Mouse (Mus musculus) skeletal muscle tissue, adult 2 months (tissue): ENCODE results near the gene Rgl1.
A peak's percentile ranks its signal among the peaks of the same experiment; 100 is the strongest.

Source experiments
- DNase-seq: peaks from one replicate; pipeline ENCODE4 v3.0.0-alpha.2; 2012; ENCODE audit warnings: low read depth, low spot score

Rgl1 gene

DNA sequence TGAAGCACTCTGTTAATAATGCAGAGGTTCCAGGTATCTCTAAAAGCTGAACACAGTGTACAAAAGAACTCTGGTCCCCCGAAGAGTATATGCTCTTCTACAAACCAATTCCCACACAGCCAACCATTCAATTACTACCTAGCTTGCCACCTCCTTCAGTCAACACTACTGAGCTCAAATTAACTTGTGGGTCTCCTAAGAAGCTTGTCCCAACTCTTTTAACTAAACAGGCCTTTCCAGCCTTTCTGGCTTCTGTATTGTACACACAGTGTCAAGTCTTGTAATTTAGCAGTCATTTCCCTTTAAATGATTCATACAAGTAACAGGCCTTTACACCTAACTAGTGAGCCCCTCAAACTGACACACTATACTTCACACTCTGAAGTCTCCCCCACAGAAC is 48.8 kb downstream of the Rgl1 start:
- DNase-seq: no peak

DNA sequence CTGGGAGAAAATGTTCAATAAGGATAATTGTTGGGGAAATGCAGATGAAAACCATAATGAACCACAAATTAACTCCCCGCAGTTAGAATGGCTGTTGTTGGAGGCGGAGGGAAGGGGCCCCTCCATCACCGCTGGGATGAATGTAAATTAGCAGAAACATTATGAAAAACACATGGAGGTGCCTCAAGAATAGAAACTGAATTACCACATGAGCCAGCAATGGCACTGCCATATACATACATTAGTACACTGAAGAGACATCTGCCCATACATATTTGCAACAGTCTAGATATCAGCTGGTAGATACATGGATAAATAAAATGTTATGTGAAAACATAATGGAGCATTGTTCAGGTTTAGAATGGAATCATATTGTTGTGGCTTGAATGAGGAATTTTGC is 51.7 kb downstream of the Rgl1 start:
- DNase-seq: no peak

DNA sequence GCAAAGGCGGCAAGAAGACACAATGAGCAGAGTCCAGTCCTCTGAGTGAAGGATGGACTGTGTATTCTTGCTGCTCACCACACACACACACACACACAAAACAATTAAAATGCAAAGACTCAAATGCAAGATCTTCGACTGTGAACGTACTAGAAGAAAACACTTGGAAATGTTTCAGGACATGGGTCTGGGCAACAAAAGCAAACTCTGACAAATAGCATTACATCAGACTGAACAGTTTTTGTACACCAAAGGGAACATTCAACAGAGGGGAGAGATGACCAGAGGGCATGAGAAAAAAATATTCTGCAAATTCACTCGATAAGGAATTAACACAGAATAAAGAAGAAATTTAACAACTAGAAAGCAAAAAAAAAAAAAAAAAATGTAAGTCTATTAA is 52.2 kb downstream of the Rgl1 start:
- DNase-seq: no peak

DNA sequence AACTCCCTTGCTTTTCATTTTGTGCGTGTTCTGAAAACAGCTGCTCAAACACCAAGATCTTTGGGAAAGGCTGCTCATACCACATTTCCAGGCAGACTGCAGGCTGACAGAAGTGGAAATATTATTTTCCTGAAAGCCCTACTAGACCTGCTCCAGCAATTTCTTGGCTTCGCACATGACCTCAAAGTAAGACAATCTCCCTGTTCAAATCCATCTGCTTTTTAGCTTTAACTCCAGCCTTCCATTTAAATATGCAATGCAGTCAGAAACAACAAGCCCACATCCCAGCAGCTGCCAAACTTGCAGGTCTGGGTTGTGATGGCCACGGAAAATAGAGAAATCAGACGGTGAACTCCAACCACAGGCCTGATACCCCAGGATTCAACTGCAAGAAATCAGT is 55.1 kb downstream of the Rgl1 start:
- no peak for DNase-seq

DNA sequence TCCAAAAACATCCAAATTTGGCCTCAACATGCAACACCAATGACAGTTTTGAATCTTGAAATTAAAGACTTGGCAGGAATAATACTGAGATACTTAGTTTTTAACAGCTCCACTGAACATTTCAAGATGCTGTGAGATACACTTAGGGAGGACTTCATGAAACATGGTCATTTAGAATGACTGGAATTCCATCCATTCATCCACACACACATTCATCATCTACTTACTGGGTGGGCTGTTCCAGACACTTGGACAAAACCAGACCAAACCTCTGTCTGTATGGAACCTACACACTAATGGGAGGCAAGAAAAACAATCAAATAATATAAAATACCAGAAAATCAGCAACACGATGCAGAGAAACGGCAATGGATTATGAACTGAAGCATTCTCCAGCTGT is 58.6 kb downstream of the Rgl1 start:
- DNase-seq: no peak

DNA sequence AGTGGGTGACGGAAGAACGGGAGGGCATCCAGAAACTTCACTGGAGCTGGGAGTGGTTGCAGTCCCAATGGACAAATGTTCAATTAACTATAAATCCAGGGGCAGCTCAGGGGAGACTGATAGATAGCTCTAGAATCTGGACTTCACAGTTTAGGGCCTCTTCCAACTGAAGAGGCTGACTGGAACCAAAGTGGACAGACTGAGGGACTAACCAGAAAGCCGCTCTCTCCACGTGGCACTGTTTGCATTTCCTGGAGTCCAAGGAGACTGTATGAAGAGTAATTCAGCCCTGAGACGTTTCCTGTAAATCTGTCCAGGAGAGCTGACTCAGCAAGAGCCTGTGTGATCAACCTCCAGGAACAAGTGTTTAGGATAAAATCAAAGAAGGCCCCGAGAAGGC is 62.2 kb downstream of the Rgl1 start:
- DNase-seq: no peak

DNA sequence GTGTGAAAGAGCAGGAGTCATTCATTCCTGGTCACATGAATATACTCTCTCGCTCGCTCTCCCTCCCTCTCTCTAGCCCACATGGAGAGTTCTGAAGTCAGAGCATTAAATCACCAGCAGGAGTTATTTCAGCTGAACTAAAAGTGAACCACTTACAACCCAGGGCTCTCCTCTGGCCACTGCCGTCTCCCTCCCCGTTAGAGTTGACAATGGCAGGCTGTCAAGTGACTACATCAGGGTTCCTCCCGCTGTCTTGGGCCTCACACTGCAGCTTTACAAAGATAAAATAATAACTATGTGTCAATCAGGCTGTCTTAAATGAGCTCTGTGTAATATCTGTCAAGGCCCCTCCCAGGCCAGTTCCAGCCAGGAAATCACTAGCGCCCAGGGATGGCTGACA is 63.2 kb downstream of the Rgl1 start:
- DNase-seq: peak; percentile 57

DNA sequence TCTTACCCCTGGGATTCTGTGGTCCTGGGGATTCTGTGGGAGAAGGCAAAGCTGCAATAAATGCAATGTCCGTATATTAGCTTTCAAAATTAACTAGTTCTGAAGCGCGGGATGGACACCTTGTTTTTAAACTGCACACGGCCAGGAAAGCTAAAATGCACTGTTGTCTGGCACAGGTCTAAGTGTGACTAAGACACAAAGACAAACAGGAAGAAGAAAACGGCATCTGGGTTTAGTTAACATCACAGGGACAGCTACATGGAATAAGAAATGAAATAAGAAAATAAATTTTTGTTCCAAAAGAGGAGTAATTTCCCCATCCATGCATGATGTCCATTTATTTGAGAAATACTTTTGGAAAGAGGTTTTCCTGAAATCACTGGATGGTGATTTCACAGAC is 65.1 kb downstream of the Rgl1 start:
- DNase-seq: no peak

DNA sequence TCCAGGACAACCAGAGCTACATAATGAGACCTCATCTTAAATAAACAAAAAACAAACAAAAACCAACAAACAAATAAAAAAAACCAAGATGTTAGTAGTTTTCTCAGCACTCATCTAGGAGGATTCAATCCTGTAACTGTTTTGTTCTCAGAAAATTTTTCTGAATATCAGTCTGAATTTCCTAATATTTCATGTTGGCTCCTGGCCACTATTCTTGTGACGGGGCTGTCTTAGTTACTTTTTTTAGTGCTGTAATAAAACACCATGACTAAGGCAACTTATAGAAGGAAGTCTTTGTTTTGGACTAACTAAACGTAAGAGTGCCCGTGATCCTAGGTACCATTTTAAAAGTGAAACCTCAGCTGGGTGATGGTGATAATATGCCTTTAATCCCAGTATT is 68.8 kb downstream of the Rgl1 start:
- DNase-seq: no peak

DNA sequence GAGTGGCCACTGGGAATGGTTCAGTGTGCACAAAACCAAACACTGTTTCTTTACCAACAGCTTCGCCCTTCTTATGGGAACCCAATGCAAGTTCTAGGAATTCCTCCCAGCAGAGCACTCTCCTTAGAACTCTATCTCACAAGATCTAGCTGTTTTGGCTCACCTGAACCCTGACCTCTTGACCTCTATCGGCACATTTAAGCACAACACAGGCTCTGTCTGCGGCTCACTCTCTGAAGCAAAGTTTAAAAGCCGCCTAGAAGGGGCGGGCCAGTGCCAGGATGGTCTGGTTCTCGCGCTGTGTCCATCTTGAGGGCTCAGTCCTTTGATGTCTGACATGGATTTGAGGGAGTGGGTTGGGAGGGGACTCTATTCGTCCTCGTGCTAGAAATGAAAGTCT is 70.7 kb downstream of the Rgl1 start:
- DNase-seq: no peak

DNA sequence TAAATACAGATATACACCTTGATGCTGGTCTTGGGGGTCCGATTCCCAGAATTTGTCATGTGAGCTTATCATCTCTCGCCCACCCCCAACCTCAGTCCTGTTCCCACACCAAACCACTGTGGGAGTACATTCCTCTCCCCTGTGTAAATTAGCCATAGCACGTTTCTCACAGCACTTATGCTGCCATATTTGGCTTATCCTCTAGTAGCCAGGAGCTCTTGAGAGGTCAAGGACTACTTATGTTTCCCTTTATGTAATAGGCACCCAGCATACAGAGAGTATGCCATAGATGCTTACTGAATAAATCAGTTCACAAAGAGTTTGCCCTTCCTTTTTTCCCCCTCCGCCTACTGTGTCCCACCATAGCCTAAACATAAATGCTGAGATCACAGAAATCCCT is 76.2 kb downstream of the Rgl1 start:
- DNase-seq: no peak

DNA sequence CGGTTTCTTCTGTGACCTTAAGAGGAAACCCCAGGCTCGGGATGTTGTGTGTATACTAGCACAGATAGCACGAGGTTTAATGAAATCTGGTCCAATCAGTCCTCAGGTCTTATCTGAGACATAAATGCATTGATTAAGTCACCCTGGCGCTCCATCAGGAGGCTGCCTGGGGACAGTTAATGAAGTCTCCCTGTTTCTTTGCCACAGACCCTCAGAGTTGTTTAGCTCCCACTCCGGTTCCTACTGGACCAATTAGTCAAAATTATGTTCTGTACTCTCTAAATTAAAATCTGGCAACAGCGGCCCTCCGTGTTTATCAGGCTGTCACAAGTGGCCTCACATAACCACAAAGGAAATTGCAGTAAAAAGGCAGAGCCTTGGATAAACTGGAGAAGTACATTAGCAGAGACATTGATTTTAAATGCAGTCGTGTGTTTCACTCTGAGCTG is 78.4 kb downstream of the Rgl1 start:
- no peak for DNase-seq

DNA sequence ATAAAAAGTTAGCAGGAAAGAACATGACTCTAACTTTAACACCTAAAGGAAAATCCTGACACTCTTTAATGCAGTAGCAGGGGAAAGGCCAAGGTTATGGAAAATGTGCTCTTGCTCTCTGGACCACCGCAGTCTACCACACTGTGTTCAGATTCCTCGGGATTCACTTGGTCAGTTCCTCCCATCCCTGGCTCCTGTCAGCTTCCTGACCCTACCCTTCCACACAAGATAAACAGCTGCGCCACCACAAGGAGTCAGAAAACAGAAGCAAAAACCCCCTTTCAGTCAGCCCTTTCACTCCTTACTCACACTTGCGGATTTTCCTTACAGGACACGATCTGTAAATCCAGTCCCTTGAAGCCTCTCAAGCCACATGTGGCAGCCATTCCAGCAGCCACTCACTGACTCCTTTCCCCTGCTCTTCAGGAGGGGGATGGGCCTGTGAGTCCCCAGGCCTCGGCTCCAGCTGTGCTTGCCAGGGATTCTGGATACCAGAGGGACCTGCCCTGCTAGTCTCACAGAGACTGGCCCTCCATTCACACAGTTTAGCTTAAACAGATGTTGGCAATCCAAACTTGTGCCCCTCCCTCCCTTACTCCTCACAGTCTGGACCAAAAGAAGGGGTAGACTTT is 78.9 kb downstream of the Rgl1 start:
- no peak for DNase-seq

DNA sequence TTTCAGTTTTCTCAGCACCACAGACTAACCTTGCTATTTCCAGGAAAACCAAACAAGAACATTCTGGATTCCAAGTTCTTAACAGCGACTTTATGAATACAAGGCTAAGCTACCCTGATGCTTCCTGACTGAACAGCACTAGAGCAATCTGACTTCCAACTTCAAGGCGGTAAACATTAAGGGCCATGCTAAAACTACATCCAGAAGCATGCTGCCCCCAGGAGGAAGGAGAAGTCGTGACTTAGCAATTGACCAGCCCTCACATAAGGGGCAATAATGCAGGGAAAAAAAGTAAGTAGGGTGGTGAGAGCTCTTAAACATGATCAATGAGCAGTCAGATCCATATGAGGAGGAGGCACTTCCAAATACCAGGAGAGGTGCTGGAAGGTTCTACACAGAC is 80.6 kb downstream of the Rgl1 start:
- DNase-seq: no peak

DNA sequence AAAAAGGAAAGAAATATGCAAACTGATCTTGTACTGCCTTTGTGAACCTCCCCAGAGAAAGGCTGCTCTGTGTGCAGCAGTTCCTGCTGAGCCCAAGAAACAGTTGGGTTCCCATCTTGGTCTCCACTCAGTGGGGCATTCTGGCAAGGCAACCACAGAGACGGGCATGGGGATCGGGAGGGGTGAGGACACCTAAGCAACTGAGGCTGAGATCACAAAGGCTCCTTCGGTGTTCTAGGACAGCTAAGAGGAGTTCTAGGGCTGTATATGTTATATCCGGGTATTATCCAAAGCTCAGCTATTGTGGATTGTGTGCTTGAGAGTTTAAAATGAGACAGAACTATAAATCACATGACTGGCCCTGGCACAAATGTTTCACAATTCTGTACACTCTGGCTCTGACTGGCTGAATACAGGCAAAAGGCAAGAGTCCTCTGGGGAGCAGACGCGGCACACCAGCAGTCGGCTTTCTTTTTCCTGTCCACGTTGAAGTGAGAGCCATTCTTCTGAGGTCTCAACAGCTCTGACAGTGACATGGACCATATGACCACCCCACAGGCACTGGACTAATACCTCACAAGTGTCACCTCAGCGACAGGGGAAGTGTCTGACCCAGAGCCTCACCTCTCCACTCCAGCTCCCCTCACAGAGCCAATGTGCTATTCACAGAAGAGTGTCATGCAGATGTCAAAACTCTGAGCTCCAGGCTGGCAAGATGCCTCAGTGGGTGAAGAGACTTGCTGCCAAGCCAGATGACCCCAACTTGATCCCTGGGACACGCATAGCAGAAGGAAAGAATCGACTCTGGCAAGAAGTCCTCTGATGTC is 83.6 kb downstream of the Rgl1 start:
- no peak for DNase-seq

DNA sequence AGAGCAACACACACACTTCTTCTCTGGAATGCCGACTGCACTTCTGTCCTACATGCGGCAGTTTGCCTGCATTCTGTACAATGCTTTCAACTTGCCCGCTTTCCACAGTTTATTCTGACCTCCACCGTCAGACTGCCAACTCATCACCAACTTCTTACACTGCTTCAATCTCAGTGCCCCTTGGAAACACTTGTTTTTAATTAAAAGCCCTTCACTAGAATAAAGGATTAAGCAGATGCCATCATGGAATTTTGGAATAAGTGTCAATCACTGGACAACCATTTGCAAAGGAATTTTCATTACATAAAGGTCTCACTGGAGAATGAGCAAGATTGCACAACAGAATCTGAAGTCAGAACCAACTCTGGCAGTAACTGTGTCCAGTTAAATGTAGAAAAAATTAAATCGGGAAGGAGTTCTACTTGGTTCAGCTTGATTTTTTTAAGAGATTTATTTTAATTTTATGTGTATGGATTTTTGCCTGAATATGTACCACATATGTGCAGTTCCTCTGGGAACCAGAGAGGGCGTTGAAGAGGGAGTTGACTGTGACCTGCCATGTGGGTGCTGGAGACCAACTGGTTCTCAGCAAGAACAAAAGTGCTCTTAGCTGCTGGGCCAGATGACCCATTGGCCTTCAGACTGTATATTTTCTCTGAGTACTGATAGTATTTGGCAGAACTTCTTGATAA is 84.3 kb downstream of the Rgl1 start:
- peak; percentile 54 for DNase-seq

DNA sequence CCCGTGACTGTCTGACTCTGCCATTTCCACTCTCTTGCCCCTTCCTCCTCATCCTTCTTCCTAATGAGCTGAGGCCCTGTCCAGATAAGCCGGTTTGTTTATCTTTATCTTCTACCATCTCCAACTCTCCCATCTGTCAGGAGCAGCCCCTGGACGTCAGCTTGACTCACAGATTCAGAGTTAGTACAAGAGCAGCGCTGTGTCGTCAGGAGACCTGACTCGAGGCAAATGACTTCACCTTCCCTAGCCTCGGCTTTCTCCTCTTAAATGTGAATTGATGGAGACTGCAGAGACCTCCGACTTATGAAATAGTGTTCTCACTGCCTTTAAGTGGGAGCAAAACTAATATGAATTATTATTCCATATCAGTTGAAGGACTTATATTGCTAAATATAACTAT is 85.0 kb downstream of the Rgl1 start:
- no peak for DNase-seq

DNA sequence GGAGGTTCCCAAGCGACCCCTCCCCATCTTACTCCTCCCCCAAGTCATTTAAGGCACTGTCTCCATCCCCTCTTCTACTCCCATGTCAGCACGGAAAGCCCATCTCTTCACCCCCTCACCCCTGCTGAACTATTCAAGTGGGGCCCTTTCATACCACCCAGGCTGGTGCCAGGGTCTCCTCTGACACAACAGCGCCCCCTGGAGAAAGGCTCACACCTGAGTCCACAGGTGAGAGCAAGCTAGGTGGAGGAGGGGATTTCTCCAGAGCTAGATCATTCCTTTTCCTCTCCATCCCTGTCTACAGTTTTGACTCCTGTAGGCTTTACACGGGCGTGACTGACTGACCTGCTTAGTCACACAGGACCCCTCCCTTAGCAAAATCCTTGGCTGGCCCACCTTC is 87.7 kb downstream of the Rgl1 start:
- no peak for DNase-seq

DNA sequence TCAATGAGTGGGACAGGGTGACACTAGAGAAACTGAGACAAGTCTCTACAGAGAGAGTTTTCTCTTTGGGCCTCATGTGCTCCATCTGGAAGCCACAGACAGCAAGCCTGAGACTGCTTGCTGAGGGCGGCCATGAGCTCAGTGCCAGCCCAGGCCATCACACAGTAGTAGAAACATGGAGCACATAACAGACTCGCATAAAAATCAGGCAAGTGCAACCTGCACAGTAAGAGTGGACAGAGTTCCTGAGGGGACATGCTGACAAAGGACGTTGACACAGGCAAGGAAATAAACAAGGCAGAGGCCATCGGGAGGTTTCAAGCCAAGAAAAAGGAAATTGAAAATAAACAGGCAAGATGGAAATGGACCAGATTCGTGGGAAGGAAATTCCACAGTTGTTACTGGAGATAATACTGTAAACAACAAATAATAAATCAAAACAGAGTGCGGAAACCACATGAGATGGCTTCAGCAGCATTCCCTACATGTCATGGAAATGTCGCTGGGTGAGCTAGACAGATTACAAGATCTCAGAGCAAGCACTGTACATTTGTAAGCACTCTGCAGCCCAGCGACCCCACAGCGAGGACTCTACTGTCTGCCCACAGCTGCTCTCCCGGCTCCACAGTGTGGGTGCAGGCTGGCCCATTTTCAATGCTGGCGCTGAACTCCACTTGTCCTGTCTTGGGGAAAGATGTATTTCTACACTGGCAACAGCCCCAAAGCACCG is 88.5 kb downstream of the Rgl1 start:
- DNase-seq: no peak

DNA sequence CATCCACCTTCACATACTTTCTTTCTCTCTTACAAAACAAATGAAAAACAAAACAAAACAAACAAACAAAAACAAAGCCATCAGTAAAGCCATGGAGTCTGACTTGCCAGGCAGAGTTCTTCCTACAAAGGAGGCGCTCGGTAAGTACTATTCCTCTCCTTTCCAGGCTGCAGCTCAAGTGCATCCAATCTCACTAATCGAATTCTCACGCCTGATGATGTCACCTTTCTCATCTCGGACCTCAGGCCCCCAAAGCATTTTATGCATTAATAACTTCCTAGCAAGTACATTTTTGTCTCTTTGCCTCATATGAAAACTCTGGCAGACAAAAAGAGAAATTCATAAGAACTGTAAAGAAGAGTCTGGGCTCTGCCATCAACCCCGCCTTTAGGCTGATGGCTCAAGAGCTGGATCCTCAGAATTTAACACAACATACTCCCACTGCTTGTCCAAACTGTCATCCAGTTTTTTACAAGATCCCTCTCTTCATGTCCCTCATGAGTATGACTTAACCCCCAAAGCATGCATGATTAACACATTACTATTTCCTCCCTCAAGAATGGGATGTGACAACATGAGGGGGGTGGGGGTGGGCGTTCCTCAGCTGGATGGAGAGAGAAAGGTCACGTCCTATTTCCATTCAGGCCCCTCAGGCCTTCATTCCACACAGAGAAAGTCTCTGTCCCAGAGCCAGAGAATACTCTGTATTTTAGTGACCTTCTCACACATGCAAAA is 96.5 kb downstream of the Rgl1 start:
- DNase-seq: peak; percentile 68

DNA sequence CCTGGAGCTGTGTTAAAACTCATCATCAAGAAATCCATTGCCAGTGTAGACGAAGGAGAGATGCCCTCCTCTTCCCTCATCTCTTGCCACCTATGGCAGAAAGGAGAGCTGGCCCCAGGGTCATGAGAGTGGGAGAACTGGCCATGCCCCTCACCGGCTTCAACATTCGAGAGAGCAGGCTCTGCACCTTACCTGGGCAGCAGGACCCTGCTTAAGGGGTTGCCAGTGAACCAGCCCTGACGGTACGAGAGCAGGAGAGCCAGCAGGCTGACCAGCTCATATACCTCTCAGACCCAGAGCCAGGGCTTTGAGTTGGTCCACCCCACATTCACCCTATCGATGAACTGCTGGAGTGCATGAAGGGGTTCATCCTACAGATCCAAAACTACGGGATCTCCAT is 105.7 kb downstream of the Rgl1 start:
- DNase-seq: no peak

DNA sequence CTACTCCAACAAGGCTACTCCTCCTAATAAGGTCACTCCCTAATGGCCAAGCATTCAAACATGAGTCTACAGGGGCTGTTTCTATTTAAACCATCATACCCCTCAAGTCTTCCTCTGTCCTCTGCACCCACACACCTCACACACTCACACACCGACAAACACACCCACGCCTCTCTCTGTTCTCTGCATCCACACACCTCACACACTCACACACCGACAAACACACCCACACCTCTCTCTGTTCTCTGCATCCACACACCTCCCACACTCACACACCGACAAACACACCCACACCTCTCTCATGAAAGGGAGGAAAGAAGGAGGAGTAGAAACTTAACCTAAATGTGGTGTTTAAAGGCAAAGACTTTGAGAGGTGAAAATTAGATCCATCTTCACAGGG is 106.2 kb downstream of the Rgl1 start:
- no peak for DNase-seq
